Mouse (Mus musculus): ENCODE measurements around the gene Stag2.

Gene Stag2

GRCm38 (mm10) chrX:42148788-42149556 lies at the start of gene Stag2:
Gene Stag2 (plus strand): TSS chrX:42149317.
- DNase-seq (ENCODE audit: low spot score) = peak; percentile 89

- no peak for DNase-seq (ENCODE audit: low spot score)
These were observed 42.0 kb upstream of the Stag2 start for GRCm38 (mm10) chrX:42107137-42107536.

- no peak for DNase-seq (ENCODE audit: low spot score)
These were observed 38.5 kb upstream of the Stag2 start for GRCm38 (mm10) chrX:42110585-42110984.

GRCm38 (mm10) chrX:42119442-42120048 lies 29.6 kb upstream of the Stag2 start:
- DNase-seq (ENCODE audit: low spot score) = no peak

- DNase-seq (ENCODE audit: low spot score) = no peak
These were observed 24.0 kb upstream of the Stag2 start for GRCm38 (mm10) chrX:42124963-42125697.

- no peak for DNase-seq (ENCODE audit: low spot score)
These were observed 9.2 kb upstream of the Stag2 start for GRCm38 (mm10) chrX:42139882-42140281.

GRCm38 (mm10) chrX:42142620-42143019 lies 6.5 kb upstream of the Stag2 start:
- no peak for DNase-seq (ENCODE audit: low spot score)

GRCm38 (mm10) chrX:42143991-42144390 lies 5.1 kb upstream of the Stag2 start:
- DNase-seq (ENCODE audit: low spot score) = no peak

- DNase-seq (ENCODE audit: low spot score) = peak; percentile 14
These were observed 1.1 kb upstream of the Stag2 start for GRCm38 (mm10) chrX:42148016-42148451.

GRCm38 (mm10) chrX:42149557-42150345 lies 634 bp downstream of the Stag2 start:
- DNase-seq (ENCODE audit: low spot score) = peak; percentile 65

GRCm38 (mm10) chrX:42150346-42151023 lies 1.4 kb downstream of the Stag2 start:
- peak; percentile 78 for DNase-seq (ENCODE audit: low spot score)

GRCm38 (mm10) chrX:42151024-42151754 lies 2.1 kb downstream of the Stag2 start:
- DNase-seq (ENCODE audit: low spot score) = no peak

- peak; percentile 87 for DNase-seq (ENCODE audit: low spot score)
These were observed 2.8 kb downstream of the Stag2 start for GRCm38 (mm10) chrX:42151903-42152369.

GRCm38 (mm10) chrX:42153056-42153455 lies 3.9 kb downstream of the Stag2 start:
- no peak for DNase-seq (ENCODE audit: low spot score)

- DNase-seq (ENCODE audit: low spot score) = no peak
These were observed 16.3 kb downstream of the Stag2 start for GRCm38 (mm10) chrX:42165455-42165854.

- no peak for DNase-seq (ENCODE audit: low spot score)
These were observed 21.7 kb downstream of the Stag2 start for GRCm38 (mm10) chrX:42170811-42171210.

GRCm38 (mm10) chrX:42187590-42187989 lies 38.5 kb downstream of the Stag2 start:
- DNase-seq (ENCODE audit: low spot score) = no peak

- no peak for DNase-seq (ENCODE audit: low spot score)
These were observed 39.8 kb downstream of the Stag2 start for GRCm38 (mm10) chrX:42188825-42189426.

- no peak for DNase-seq (ENCODE audit: low spot score)
These were observed 45.5 kb downstream of the Stag2 start for GRCm38 (mm10) chrX:42194608-42195007.

GRCm38 (mm10) chrX:42202482-42202881 lies 53.4 kb downstream of the Stag2 start:
- DNase-seq (ENCODE audit: low spot score) = peak; percentile 31

Data from T-cell, adult 2 months (primary cell).